In the genomic region with DNA sequence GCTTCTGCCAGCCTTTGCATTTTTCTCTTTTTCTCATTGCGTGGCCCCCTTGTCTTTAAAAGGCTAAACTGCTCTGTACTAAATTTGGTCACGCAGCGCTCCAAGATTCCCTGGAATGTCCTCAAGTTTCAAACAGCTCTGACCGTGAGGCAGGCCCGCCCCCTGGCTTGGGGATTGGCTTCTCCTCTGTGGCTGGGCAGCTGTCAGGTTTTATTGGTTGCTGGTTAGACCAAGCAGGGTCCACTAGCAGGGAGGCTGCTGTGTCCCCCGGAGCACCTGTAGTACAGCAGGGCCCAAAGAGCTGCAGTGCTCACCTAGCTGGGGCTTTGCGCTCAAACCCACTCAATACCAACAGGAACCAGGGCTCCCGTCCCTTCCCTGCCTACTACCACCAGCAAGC, we compare ENCODE assay signal across 8 mouse cellular contexts. TPM values are rescaled to one million over a fixed set of nuclear protein-coding genes. Genes with fewer than 3 reads are reported as not detected.
A peak's percentile ranks its signal among the peaks of the same experiment; 100 is the strongest.
DNase-seq lines count a peak whose midpoint lies in the region; ATAC-seq lines count a peak whose summit lies in the region.

Lmod1 (plus strand) TSS at position 237 of the 400 bp plus-strand sequence.

- peaks cover 13% of the 10 kb centered on the region; the same call in 1 of the 2 replicates for H3K27me3 ChIP-seq in forebrain, embryonic 10.5 days (ENCODE audit: poor library complexity, severe bottlenecking)
- peaks cover 8% of the 10 kb centered on the region; the same call in 1 of the 2 replicates for H3K27me3 ChIP-seq in forebrain, embryonic 13.5 days
- H3K27me3 ChIP-seq in heart, embryonic 13.5 days (replicated peaks), result peaks cover 33% of the 10 kb centered on the region

- peak; percentile 63 for DNase-seq in forebrain, embryonic 10.5 days (ENCODE audit: extremely low spot score, low spot score)
- DNase-seq in kidney, postnatal 4 days, result peak; percentile 79 to 89
- peak; percentile 46 for DNase-seq in retina, embryonic 14.5 days (ENCODE audit: low spot score)
- DNase-seq in right cerebral cortex, postnatal 36 days (ENCODE audit: low spot score in 2 of 2), result no peak
- DNase-seq in layer of hippocampus, postnatal 14 days (ENCODE audit: low spot score in 2 of 2), result no peak

- WGBS in forebrain, embryonic 10.5 days, result 11% methylated on average over 8 of the region's 8 CpGs
- 15% methylated on average over 8 of the region's 8 CpGs for WGBS in forebrain, embryonic 13.5 days
- WGBS in heart, embryonic 13.5 days, result 10% methylated on average over 8 of the region's 8 CpGs

- no peaks in the 10 kb centered on the region for H3K36me3 ChIP-seq in forebrain, embryonic 10.5 days (replicated peaks)
- H3K36me3 ChIP-seq in forebrain, embryonic 13.5 days (ENCODE audit: poor library complexity, severe bottlenecking), result no peaks in the 10 kb centered on the region
- no peaks in the 10 kb centered on the region for H3K36me3 ChIP-seq in heart, embryonic 13.5 days

- H3K4me1 ChIP-seq in forebrain, embryonic 10.5 days, result peaks cover 21% of the 10 kb centered on the region
- no peaks in the 10 kb centered on the region for H3K4me1 ChIP-seq in forebrain, embryonic 13.5 days
- H3K4me1 ChIP-seq in brown adipose tissue, adult 24 weeks (ENCODE audit: control insufficient read depth, insufficient read depth, insufficient read length, low read length), result no peaks in the 10 kb centered on the region
- H3K4me1 ChIP-seq in heart, embryonic 13.5 days, result peaks cover 4% of the 10 kb centered on the region

- H3K4me3 ChIP-seq in forebrain, embryonic 10.5 days, result peak within 1 kb of the TSS; percentile 26
- H3K4me3 ChIP-seq in forebrain, embryonic 13.5 days, result no peak within 1 kb of the TSS
- peak within 1 kb of the TSS; percentile 42 for H3K4me3 ChIP-seq in brown adipose tissue, adult 24 weeks (ENCODE audit: insufficient read depth, low read depth, low read length)
- H3K4me3 ChIP-seq in heart, embryonic 13.5 days, result peak within 1 kb of the TSS; percentile 42

- H3K4me2 ChIP-seq in forebrain, embryonic 13.5 days, result no peak within 1 kb of the TSS
- peak within 1 kb of the TSS; percentile 66 for H3K4me2 ChIP-seq in heart, embryonic 13.5 days

- peak within 1 kb of the TSS; percentile 56; the same call in 1 of the 2 replicates for H3K27ac ChIP-seq in forebrain, embryonic 10.5 days
- H3K27ac ChIP-seq in forebrain, embryonic 13.5 days, result no peak within 1 kb of the TSS
- peak within 1 kb of the TSS; percentile 47 for H3K27ac ChIP-seq in brown adipose tissue, adult 24 weeks (replicated peaks; ENCODE audit: low read depth, low read length)
- peak within 1 kb of the TSS; percentile 54; the same call in 1 of the 2 replicates for H3K27ac ChIP-seq in heart, embryonic 13.5 days (replicated peaks)

- no peak within 1 kb of the TSS for H3K9ac ChIP-seq in forebrain, embryonic 13.5 days
- H3K9ac ChIP-seq in heart, embryonic 13.5 days, result peak within 1 kb of the TSS; percentile 69

- H3K9me3 ChIP-seq in forebrain, embryonic 10.5 days, result no peaks in the 10 kb centered on the region
- H3K9me3 ChIP-seq in forebrain, embryonic 13.5 days (replicated peaks), result no peaks in the 10 kb centered on the region
- H3K9me3 ChIP-seq in heart, embryonic 13.5 days, result no peaks in the 10 kb centered on the region

- ATAC-seq in forebrain, embryonic 13.5 days, result no peak
- peak; percentile 49; the same call in 1 of the 2 replicates for ATAC-seq in heart, embryonic 13.5 days (ENCODE audit: extremely low read depth, insufficient number of reproducible peaks, low FRiP score, low TSS enrichment)

RNA-seq across cellular contexts. Expression of gene Lmod1, which starts in this region (rescaled TPM):
- polyA plus RNA-seq in forebrain, embryonic 10.5 days (2016; fragmentation: Nextera tagmentation; extraction: Ambion mirVana), result 0.36 and 0.41 TPM in 2 replicates
- polyA plus RNA-seq in forebrain, embryonic 13.5 days (2015; fragmentation: Nextera tagmentation; extraction: Ambion mirVana), result 0.22 and 0.30 TPM in 2 replicates
- polyA plus RNA-seq in brown adipose tissue, adult 24 weeks (2012; ENCODE audit: insufficient read depth, insufficient read length, missing spikeins), result 1.8 and 2.1 TPM in 2 replicates
- 1.2 and 1.4 TPM in 2 replicates for polyA plus RNA-seq in heart, embryonic 13.5 days (2015; fragmentation: Nextera tagmentation; extraction: Ambion mirVana)
- under 1 TPM; 0.50 to 0.53 TPM for total RNA-seq in layer of hippocampus, postnatal 14 days (2021)

Comparison
In these comparisons a context has a peak if more than half of its experiments do, and no peak if none do; other contexts are left out.
1. Peak in DNase-seq, H3K4me3 ChIP-seq and H3K27ac ChIP-seq in forebrain, embryonic 10.5 days; RNA of the gene not detected or under 1 TPM.
2. DNase-seq: peak in kidney, postnatal 4 days (2 of 2) and retina, embryonic 14.5 days (single experiment); none in right cerebral cortex, postnatal 36 days (0 of 2) and layer of hippocampus, postnatal 14 days (0 of 2).